Mouse (Mus musculus) left cerebral cortex, adult 11 months (tissue): ENCODE results near the gene Myrip.
A peak's percentile ranks its signal among the peaks of the same experiment; 100 is the strongest.
"Not testable (repeated sequence)": the region's sequence is repeated elsewhere in the genome, so short reads cannot be mapped to it uniquely, and the experiment has no call there.

Source experiments
- DNase-seq: peaks from one replicate; pipeline ENCODE4 v3.0.0; 2022; ENCODE audit warnings: low spot score

Myrip gene

GRCm38 (mm10) chr9:120301213-120301612, at the start of gene Myrip:
Myrip (plus strand) TSS chr9:120301513.
- not testable (repeated sequence) for DNase-seq

GRCm38 (mm10) chr9:120259805-120260204, 41.5 kb upstream of the Myrip start:
- no peak for DNase-seq

GRCm38 (mm10) chr9:120263994-120264393, 37.3 kb upstream of the Myrip start:
- peak; percentile 24 for DNase-seq

- DNase-seq: no peak
Measured at GRCm38 (mm10) chr9:120273083-120273482, 28.2 kb upstream of the Myrip start.

GRCm38 (mm10) chr9:120275226-120275625, 26.1 kb upstream of the Myrip start:
- DNase-seq: no peak

- peak; percentile 33 for DNase-seq
Measured at GRCm38 (mm10) chr9:120281147-120281546, 20.2 kb upstream of the Myrip start.

- DNase-seq: no peak
Measured at GRCm38 (mm10) chr9:120282461-120283047, 18.8 kb upstream of the Myrip start.

- no peak for DNase-seq
Measured at GRCm38 (mm10) chr9:120283556-120283955, 17.8 kb upstream of the Myrip start.

- no peak for DNase-seq
Measured at GRCm38 (mm10) chr9:120288011-120288410, 13.3 kb upstream of the Myrip start.

- no peak for DNase-seq
Measured at GRCm38 (mm10) chr9:120290375-120290774, 10.9 kb upstream of the Myrip start.

- no peak for DNase-seq
Measured at GRCm38 (mm10) chr9:120292488-120292887, 8.8 kb upstream of the Myrip start.

GRCm38 (mm10) chr9:120295527-120295926, 5.8 kb upstream of the Myrip start:
- no peak for DNase-seq

- DNase-seq: no peak
Measured at GRCm38 (mm10) chr9:120296938-120297337, 4.4 kb upstream of the Myrip start.

- DNase-seq: no peak
Measured at GRCm38 (mm10) chr9:120299429-120299828, 1.9 kb upstream of the Myrip start.

- DNase-seq: no peak
Measured at GRCm38 (mm10) chr9:120302980-120303452, 1.7 kb downstream of the Myrip start.

- peak; percentile 52 for DNase-seq
Measured at GRCm38 (mm10) chr9:120303453-120304299, 2.4 kb downstream of the Myrip start.

- DNase-seq: no peak
Measured at GRCm38 (mm10) chr9:120304300-120305137, 3.2 kb downstream of the Myrip start.

- DNase-seq: no peak
Measured at GRCm38 (mm10) chr9:120315171-120315570, 13.9 kb downstream of the Myrip start.

- no peak for DNase-seq
Measured at GRCm38 (mm10) chr9:120319099-120319498, 17.8 kb downstream of the Myrip start.

- DNase-seq: no peak
Measured at GRCm38 (mm10) chr9:120320573-120320972, 19.3 kb downstream of the Myrip start.

GRCm38 (mm10) chr9:120322702-120323426, 21.6 kb downstream of the Myrip start:
- DNase-seq: no peak

GRCm38 (mm10) chr9:120331048-120331447, 29.7 kb downstream of the Myrip start:
- DNase-seq: not testable (repeated sequence)
